Comparison of ENCODE assay signal across 13 mouse cellular contexts in the genomic region with DNA sequence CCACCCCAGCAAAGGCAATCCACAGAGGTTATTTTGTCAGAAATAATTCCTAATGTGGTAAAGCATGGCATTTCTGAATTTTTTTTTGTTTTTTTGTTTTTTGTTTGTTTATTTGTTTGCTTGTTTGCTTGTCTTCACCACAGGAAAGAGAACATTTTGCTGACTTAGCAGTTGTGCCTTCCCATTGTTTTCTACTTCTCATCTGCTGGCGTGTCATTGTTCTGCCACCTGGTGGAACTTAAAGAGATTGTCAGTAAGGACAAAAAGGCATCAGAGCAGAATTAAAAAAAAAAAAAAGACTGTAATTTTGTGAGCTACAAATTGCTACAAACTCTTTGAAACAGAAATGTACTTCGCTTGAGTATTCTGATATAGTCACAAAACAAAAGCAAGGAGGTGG.
DNase-seq lines count a peak whose midpoint lies in the region; ATAC-seq and TF ChIP-seq lines count a peak whose summit lies in the region.
"Had no signal": no experiment of that assay in that cellular context is flagged by ENCODE, and none has a peak within 500 bp of the region (broad histone marks: within the 10 kb centered on the region; RNA-seq: fewer than 3 reads in every experiment).

No protein-coding gene starts in this region.

- no peaks in the 10 kb centered on the region for H3K9me3 ChIP-seq in hindbrain, postnatal 0 days (ENCODE audit: low read length)
- H3K9me3 ChIP-seq in hindbrain, embryonic 16.5 days (ENCODE audit: control insufficient read depth, low read length): no peaks in the 10 kb centered on the region
- H3K9me3 ChIP-seq in lung, embryonic 14.5 days (ENCODE audit: low read depth, low read length): no peaks in the 10 kb centered on the region
- H3K9me3 ChIP-seq: limb, embryonic 10.5 days had no signal

- no peaks in the 10 kb centered on the region for H3K27me3 ChIP-seq in hindbrain, postnatal 0 days (ENCODE audit: insufficient read depth, low read length)
- H3K27me3 ChIP-seq in hindbrain, embryonic 16.5 days (replicated peaks; ENCODE audit: control insufficient read depth, insufficient read depth, low read length): no peaks in the 10 kb centered on the region
- H3K27me3 ChIP-seq in lung, embryonic 14.5 days (ENCODE audit: insufficient read depth, low read length): no peaks in the 10 kb centered on the region

- 22% methylated on average over 2 of the region's 2 CpGs for WGBS in hindbrain, postnatal 0 days
- 24% methylated on average over 2 of the region's 2 CpGs for WGBS in hindbrain, embryonic 16.5 days
- WGBS in lung, embryonic 14.5 days: 22% methylated on average over 2 of the region's 2 CpGs

- ATAC-seq in hindbrain, postnatal 0 days: no peak
- ATAC-seq in hindbrain, embryonic 16.5 days: no peak
- ATAC-seq in lung, embryonic 14.5 days (ENCODE audit: insufficient read depth): no peak
- ATAC-seq: activated CD4-positive, CD25-positive, alpha-beta regulatory T cell, adult 4 months had no signal

- no peak overlapping the region for H3K27ac ChIP-seq in hindbrain, postnatal 0 days
- no peak overlapping the region for H3K27ac ChIP-seq in hindbrain, embryonic 16.5 days (ENCODE audit: low read depth, low read length)
- H3K27ac ChIP-seq in lung, embryonic 14.5 days (ENCODE audit: low read depth): no peak overlapping the region
- H3K27ac ChIP-seq: limb, embryonic 10.5 days had no signal

- H3K9ac ChIP-seq in hindbrain, postnatal 0 days (replicated peaks; ENCODE audit: low read length): no peak overlapping the region
- H3K9ac ChIP-seq in hindbrain, embryonic 16.5 days (ENCODE audit: low read depth, low read length): no peak overlapping the region
- no peak overlapping the region for H3K9ac ChIP-seq in lung, embryonic 14.5 days

- H3K4me1 ChIP-seq in hindbrain, postnatal 0 days (ENCODE audit: insufficient read depth, low read length): no peaks in the 10 kb centered on the region
- H3K4me1 ChIP-seq in hindbrain, embryonic 16.5 days (ENCODE audit: control insufficient read depth, insufficient read depth, low read depth, low read length): no peaks in the 10 kb centered on the region
- no peaks in the 10 kb centered on the region for H3K4me1 ChIP-seq in lung, embryonic 14.5 days (ENCODE audit: insufficient read depth)
- H3K4me1 ChIP-seq: limb, embryonic 10.5 days had no signal

- H3K36me3 ChIP-seq in hindbrain, postnatal 0 days (ENCODE audit: insufficient read depth, low read length): no peaks in the 10 kb centered on the region
- no peaks in the 10 kb centered on the region for H3K36me3 ChIP-seq in hindbrain, embryonic 16.5 days (ENCODE audit: control insufficient read depth, insufficient read depth, low read length)
- no peaks in the 10 kb centered on the region for H3K36me3 ChIP-seq in lung, embryonic 14.5 days (ENCODE audit: insufficient read depth)
- H3K36me3 ChIP-seq: limb, embryonic 10.5 days had no signal

- TF ChIP-seq CTCF in hindbrain, postnatal 0 days (IDR thresholded peaks at IDR 0.05; ENCODE audit: low read depth): peak; percentile 63
- peak; percentile 64 for TF ChIP-seq CTCF in lung, embryonic 14.5 days (IDR thresholded peaks at IDR 0.05; ENCODE audit: low read depth)

- DNase-seq in adrenal gland, postnatal 14 days: peak; percentile 18
- no peak for DNase-seq in adrenal gland, postnatal 10 days
- DNase-seq in hindbrain, postnatal 0 days (ENCODE audit: low spot score): peak; percentile 66
- peak; percentile 71 for DNase-seq in lung, embryonic 14.5 days
- no peak for DNase-seq in lung, adult 18-20 months
- peak; percentile 57 for DNase-seq in retina, embryonic 14.5 days (ENCODE audit: low spot score)
- no peak for DNase-seq in adrenal gland, postnatal 36 days
- DNase-seq: cerebellum, adult 11 months; gastrocnemius, postnatal 25 days had no signal

- H3K4me3 ChIP-seq in hindbrain, postnatal 0 days (ENCODE audit: low read length): no peak overlapping the region
- no peak overlapping the region for H3K4me3 ChIP-seq in hindbrain, embryonic 16.5 days (ENCODE audit: low read length)
- no peak overlapping the region for H3K4me3 ChIP-seq in lung, embryonic 14.5 days (ENCODE audit: low read depth, low read length)
- H3K4me3 ChIP-seq: erythroblast, embryonic 14.5 days; limb, embryonic 10.5 days had no signal

- no peak overlapping the region for H3K4me2 ChIP-seq in hindbrain, postnatal 0 days (ENCODE audit: low read depth, low read length)
- H3K4me2 ChIP-seq in hindbrain, embryonic 16.5 days (ENCODE audit: low read length): no peak overlapping the region
- no peak overlapping the region for H3K4me2 ChIP-seq in lung, embryonic 14.5 days

Comparison
In these comparisons a context has a peak if more than half of its experiments do, and no peak if none do; other contexts are left out.
1. DNase-seq: peak in adrenal gland, postnatal 14 days (single experiment), hindbrain, postnatal 0 days (single experiment), lung, embryonic 14.5 days (single experiment) and retina, embryonic 14.5 days (single experiment); none in adrenal gland, postnatal 10 days (single experiment), lung, adult 18-20 months (0 of 2) and adrenal gland, postnatal 36 days (0 of 2).